Mouse (Mus musculus): ENCODE measurements around the gene Kif19a.

DNA sequence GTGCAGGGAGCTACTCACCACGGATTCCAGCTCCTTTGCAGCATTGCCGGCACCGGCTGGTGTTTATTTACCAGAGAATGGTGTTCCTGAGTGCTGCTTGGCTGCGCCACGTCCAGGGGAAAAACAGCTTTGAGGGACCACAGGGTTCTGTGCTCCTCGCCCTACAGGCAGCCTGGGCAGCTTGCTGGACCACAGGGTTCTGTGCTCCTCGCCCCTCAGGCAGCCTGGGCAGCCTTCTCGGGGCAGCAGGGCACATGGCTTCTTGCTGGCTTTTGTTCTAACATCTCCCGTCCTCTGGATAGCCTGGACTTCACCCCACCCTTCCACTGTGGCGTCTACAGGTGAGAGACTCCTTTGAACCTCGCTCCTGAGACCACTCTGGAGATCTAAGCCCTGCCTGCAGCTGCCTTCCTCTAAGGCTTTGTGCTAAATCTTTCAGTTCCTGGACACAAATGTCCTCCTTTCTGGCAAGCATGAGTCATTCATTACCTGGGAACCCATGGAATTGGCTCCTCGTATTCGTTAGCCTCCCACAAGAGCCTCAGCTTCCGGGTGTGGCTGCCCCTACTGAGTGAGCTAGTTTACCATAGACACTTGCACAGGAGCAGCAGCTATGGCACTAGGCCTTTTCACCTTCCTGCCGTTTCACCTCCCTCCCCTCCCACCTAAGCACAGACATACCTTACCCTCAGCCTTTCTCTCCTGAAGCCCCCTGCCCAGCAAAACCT, 37.5 kb downstream of the Kif19a start:
- TF ChIP-seq CTCF (IDR thresholded peaks at IDR 0.05; ENCODE audit: extremely low read depth, insufficient read depth, low read length) (no peak), POLR2A (IDR thresholded peaks at IDR 0.05; ENCODE audit: extremely low read depth, insufficient read depth, low read length) (no peak)
